Mouse (Mus musculus) liver, adult 2 months (tissue): ENCODE data around the gene Pfkp.

Experiments
- CTCF ChIP-seq: fragments of 200-500 bp; IDR thresholded peaks from 2 replicates; pipeline ENCODE4 v1.5.1; 2011; ENCODE audit warnings: low read depth, low read length, control low read depth
- POLR2A ChIP-seq: fragments of 200-500 bp; IDR thresholded peaks from 2 replicates; pipeline ENCODE4 v1.6.1; 2011; ENCODE audit warnings: low read length, control low read depth; ENCODE audit not compliant: insufficient read depth; ENCODE audit errors: extremely low read depth

GRCm38 (mm10) chr13:6613690-6614445 lies 34.7 kb downstream of the Pfkp start:
- TF ChIP-seq CTCF (no peak), POLR2A (no peak)
